Mouse (Mus musculus) B cell, adult 67 days (primary cell): ENCODE measurements around the gene Cldn5. TPM values are rescaled to one million over a fixed set of nuclear protein-coding genes. Genes with fewer than 3 reads are reported as not detected.

Experiments
- total RNA-seq, 2 experiments: library from RNA; stranded (reverse); gene quantifications; 4 replicates each; pipeline ENCODE4 v1.2.4; 2023

Cldn5 gene
- total RNA-seq = not detected

DNA sequence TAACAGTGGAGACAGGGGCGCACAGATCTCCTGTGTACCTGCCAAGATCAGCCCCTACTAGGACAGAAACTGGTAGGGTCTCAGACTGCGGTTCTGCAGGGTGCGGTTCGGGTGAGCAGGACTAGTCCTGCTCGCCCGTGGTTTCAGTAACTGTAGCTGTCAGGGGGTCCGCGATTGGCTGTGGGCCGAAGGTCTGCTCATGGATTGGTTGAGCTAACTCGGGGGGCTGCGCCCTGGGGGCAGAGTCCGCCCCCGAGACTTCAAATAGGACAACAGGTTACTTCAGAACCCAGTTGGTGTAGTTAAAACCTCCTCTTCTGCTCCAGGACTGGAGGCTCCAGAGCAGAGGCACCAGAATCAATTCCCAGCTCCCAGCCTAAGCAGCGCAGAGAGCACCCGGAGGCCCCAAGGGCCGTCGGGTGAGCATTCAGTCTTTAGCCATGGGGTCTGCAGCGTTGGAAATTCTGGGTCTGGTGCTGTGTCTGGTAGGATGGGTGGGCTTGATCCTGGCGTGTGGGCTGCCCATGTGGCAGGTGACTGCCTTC lies at the start of gene Cldn5:
Gene Cldn5 (plus strand): TSS at position 292 of the 545 bp plus-strand sequence.

DNA sequence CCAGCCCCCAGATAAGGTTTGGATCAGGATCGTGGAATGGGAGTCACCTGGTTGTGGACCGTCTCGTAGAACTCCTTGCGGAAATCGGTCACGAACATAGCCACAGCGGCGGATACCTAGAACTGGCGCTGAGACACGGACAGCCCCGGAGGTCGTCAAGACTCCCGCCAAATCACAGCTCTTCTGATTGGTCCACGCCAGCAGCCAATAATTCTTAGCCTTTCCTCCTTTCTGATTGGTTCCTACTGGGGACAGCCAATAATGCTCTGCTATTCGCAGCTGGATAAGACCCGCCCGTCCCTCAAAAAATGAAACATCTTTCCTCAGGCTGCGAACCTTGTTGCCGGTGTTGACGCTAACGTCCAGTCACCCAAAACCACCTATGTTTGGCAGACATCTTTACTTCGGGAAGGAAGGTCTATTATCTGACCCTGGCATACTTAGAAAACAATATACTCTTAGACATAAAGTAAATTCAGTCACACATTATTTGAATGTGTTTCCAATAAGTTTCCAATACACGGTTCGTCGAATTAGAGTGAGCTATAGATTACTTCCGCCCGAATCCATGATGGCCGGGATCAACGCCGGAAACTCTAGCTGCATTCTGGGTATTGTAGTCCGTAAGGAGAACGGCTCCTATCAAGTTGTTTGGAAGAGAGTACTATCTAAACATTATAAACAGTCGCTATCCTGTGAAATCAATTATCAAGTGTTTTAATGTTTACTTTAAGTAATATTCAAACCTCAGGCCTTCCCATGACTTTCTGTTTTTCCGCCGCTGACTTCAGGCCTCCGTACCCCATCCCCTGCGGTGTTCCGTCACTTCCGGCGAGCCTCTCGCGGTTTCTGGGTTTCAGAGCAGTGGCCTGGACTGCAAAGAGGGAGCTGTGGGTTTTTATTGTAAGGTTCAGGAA lies 35.1 kb downstream of the Cldn5 start, which contains the start of the genes Ufd1 and Cdc45:
Gene Ufd1 (plus strand): TSS at position 312 of the 917 bp plus-strand sequence.
Gene Cdc45 (minus strand): TSS at position 520 of the 917 bp plus-strand sequence.

Other genes with a start within 250 kb of the Cldn5 start
- not detected for gene Tbx1, start 186.2 kb upstream of the Cldn5 start, total RNA-seq
- not detected for gene Gp1bb, start 154.4 kb upstream of the Cldn5 start, total RNA-seq
- gene Gm49601, start 150.4 kb upstream of the Cldn5 start, total RNA-seq = not detected
- gene Sept5, start 146.9 kb upstream of the Cldn5 start, total RNA-seq = not detected
- gene Ufd1, start 34.9 kb downstream of the Cldn5 start, total RNA-seq = 100 to 1,000 TPM; 107 to 108 TPM
- gene Cdc45, start 35.1 kb downstream of the Cldn5 start, total RNA-seq = 1 to 10 TPM; 4.5 to 5.5 TPM
- gene 2510002D24Rik, start 59.7 kb downstream of the Cldn5 start, total RNA-seq = 10 to 100 TPM; 41.9 to 44.5 TPM
- gene Gm28539, start 59.7 kb downstream of the Cldn5 start, total RNA-seq = 1 to 10 TPM in 1 of 2 experiments, not detected in 1; 7.5 TPM
- 10 to 100 TPM; 37.3 to 38.1 TPM for gene Mrpl40, start 100.0 kb downstream of the Cldn5 start, total RNA-seq
- 10 to 100 TPM; 76.4 to 80.0 TPM for gene Hira, start 100.2 kb downstream of the Cldn5 start, total RNA-seq